Mouse (Mus musculus) neural tube, embryonic 12.5 days (tissue): ENCODE measurements at regions not wholly inside any gene's neighbourhood (a gene's known extent, or its start where the extent isn't known, plus 50 kb on each side); places are given as distances from the start of the nearest gene placed in this dataset.

Experiments used
- ATAC-seq: fragments of 200-750 bp; cut with Nextera tagmentation; 2 replicates; pipeline ENCODE4 v1.8.0; 2017; ENCODE audit warnings: low read depth, mild to moderate bottlenecking, moderate TSS enrichment, moderate library complexity; ENCODE audit not compliant: low FRiP score
- H3K27ac ChIP-seq: fragments of 300-500 bp; sonication (generic); 2 replicates; pipeline ENCODE4 v1.5.1; 2016
- H3K27me3 ChIP-seq: fragments of 300-500 bp; sonication (generic); replicated peaks from 2 replicates; pipeline ENCODE4 v1.6.1; 2016; ENCODE audit warnings: mild to moderate bottlenecking
- H3K36me3 ChIP-seq: fragments of 300-500 bp; sonication (generic); 2 replicates; pipeline ENCODE4 v1.6.1; 2016; ENCODE audit warnings: mild to moderate bottlenecking
- H3K4me1 ChIP-seq: fragments of 300-500 bp; sonication (generic); 2 replicates; pipeline ENCODE4 v1.6.1; 2016
- H3K4me2 ChIP-seq: fragments of 300-500 bp; sonication (generic); replicated peaks from 2 replicates; pipeline ENCODE4 v1.6.1; 2016; ENCODE audit warnings: mild to moderate bottlenecking
- H3K4me3 ChIP-seq: fragments of 300-500 bp; sonication (generic); 2 replicates; pipeline ENCODE4 v1.5.1; 2016
- H3K9ac ChIP-seq: fragments of 300-500 bp; sonication (generic); 2 replicates; pipeline ENCODE4 v1.6.1; 2016; ENCODE audit warnings: mild to moderate bottlenecking
- H3K9me3 ChIP-seq: fragments of 300-500 bp; sonication (generic); 2 replicates; pipeline ENCODE4 v1.6.1; 2016; ENCODE audit warnings: mild to moderate bottlenecking
- WGBS: fragments of 180-500 bp; shearing (Covaris S2); methylation state at CpG from one replicate; pipeline ENCODE4 v1.1.7; 2016; 5-methylcytosine and 5-hydroxymethylcytosine counted together

- Histone ChIP-seq H3K36me3 (no peaks in the 10 kb centered on the region), H3K4me1 (no peaks in the 10 kb centered on the region), H3K9ac (no peak overlapping the region), H3K4me3 (no peak overlapping the region), H3K4me2 (no peak overlapping the region), H3K27ac (no peak overlapping the region), H3K27me3 (no peaks in the 10 kb centered on the region), H3K9me3 (no peaks in the 10 kb centered on the region)
- ATAC-seq: no peak
- WGBS: 85% methylated on average over 10 of the region's 10 CpGs
These were observed 389.8 kb upstream of the Tshz3 start for GRCm38 (mm10) chr7:36308106-36308620.

- Histone ChIP-seq H3K9me3 (no peaks in the 10 kb centered on the region), H3K27ac (no peak overlapping the region)
- no peak for ATAC-seq
These were observed 420.6 kb upstream of the Tshz3 start for GRCm38 (mm10) chr7:36277275-36277674.

GRCm38 (mm10) chr7:36268966-36269365 lies 429.0 kb upstream of the Tshz3 start:
- Histone ChIP-seq H3K27ac (no peak overlapping the region), H3K27me3 (no peaks in the 10 kb centered on the region), H3K9ac (no peak overlapping the region), H3K4me1 (peaks cover 5% of the 10 kb centered on the region; the same call in 1 of the 2 replicates), H3K4me2 (no peak overlapping the region), H3K9me3 (no peaks in the 10 kb centered on the region), H3K4me3 (no peak overlapping the region), H3K36me3 (no peaks in the 10 kb centered on the region)
- no peak for ATAC-seq
- WGBS: 22% methylated on average over 5 of the region's 5 CpGs

More at GRCm38 (mm10) chr7:36277275-36277674, 420.6 kb upstream of the Tshz3 start:
- Histone ChIP-seq H3K4me2 (no peak overlapping the region), H3K27me3 (no peaks in the 10 kb centered on the region), H3K4me3 (no peak overlapping the region), H3K9ac (no peak overlapping the region), H3K36me3 (no peaks in the 10 kb centered on the region), H3K4me1 (no peaks in the 10 kb centered on the region)

DNA sequence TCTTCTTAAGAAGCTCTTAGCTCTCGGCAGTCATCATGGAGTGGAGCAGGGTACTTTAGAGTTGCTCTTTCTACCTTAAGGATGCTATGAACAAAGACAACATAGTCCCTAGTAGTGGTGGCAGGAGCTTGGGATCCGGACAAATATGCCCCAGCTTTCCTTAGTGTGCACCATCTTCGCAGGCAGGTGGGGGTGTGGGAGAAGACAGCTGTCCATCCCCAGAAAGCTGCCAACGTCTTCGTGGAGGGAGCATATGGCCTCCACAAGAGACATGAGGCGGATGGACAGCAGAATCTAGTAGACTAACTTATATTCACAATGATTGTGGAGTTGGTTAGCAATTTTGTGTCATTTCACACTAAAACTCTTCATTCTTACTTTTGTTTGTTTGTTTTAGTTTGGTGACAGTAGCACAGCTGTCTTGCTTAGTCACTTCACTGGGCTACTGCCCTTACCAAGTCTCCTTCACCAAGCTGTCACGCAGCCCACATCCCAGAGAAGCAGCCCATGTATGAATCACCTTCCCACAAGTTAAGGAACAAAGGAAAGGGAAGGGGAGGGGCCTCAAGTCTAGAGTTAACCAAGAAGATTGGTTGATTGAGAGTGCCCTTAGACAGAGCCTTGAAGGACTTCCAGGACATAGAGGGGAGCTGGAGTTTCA lies 432.6 kb upstream of the Tshz3 start:
- Histone ChIP-seq H3K27me3 (no peaks in the 10 kb centered on the region), H3K4me3 (no peak overlapping the region), H3K9ac (no peak overlapping the region), H3K9me3 (no peaks in the 10 kb centered on the region), H3K4me1 (peaks cover 5% of the 10 kb centered on the region; the same call in 1 of the 2 replicates), H3K36me3 (no peaks in the 10 kb centered on the region), H3K27ac (no peak overlapping the region), H3K4me2 (no peak overlapping the region)
- WGBS: 88% methylated on average over 7 of the region's 7 CpGs
- no peak for ATAC-seq

DNA sequence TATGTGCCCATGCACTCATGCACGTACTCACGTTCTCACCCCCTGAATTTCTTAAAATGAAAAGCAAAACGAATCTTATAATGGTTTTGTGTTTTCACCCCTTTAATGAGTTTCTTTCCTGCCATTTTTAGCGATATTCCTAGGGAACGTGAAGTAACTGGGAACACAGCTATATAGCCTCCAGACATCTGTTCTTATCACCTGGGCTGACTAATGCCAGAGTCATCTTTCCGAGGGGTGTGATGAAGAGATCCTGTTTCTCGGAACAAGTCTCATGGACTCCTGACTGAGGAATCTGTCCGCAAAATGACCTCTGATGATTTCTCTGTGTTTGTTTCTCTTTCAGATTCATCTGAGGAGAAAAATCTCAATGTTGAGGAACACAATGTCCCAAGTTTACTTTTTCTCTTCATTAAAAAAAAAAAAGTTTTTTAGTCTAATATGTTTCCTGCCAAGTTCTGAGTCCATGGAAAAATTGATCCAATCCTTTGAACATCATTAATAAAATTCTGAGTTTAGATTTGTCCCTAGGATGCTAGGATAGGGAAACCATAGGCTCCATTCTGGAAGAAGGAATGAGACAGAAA lies 435.7 kb upstream of the Tshz3 start:
- no peaks in the 10 kb centered on the region for H3K36me3 ChIP-seq
- no peaks in the 10 kb centered on the region for H3K27me3 ChIP-seq
- H3K4me2 ChIP-seq: no peak overlapping the region
- no peaks in the 10 kb centered on the region for H3K4me1 ChIP-seq
- 87% methylated on average over 8 of the region's 8 CpGs for WGBS
- no peak overlapping the region for H3K9ac ChIP-seq
- no peak for ATAC-seq
- no peaks in the 10 kb centered on the region for H3K9me3 ChIP-seq
- no peak overlapping the region for H3K27ac ChIP-seq
- H3K4me3 ChIP-seq: no peak overlapping the region

DNA sequence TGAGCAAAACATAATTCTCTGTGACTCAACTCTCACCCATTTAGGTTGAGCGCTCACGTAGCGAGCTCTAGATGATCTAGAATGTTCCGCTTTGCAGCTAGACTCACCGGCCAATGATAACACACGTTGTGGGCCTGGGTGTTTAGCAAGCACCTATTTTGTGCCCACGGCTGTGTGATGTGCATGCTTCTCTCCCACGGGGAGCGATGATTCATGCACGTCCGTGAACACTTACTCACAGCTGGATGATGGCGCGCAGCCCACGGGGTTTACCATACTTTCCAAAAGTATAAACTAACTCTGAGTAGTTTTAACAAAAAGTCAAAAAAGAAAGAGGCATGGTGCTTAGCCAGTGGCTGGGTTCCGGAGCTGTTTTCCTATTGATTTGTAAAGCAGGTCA lies 440.8 kb upstream of the Tshz3 start:
- Histone ChIP-seq H3K27me3 (no peaks in the 10 kb centered on the region), H3K4me3 (no peak overlapping the region), H3K36me3 (no peaks in the 10 kb centered on the region), H3K4me1 (no peaks in the 10 kb centered on the region), H3K9ac (no peak overlapping the region), H3K4me2 (no peak overlapping the region), H3K27ac (no peak overlapping the region), H3K9me3 (no peaks in the 10 kb centered on the region)
- no peak for ATAC-seq
- whole genome bisulfite sequencing: 92% methylated on average over 15 of the region's 15 CpGs

DNA sequence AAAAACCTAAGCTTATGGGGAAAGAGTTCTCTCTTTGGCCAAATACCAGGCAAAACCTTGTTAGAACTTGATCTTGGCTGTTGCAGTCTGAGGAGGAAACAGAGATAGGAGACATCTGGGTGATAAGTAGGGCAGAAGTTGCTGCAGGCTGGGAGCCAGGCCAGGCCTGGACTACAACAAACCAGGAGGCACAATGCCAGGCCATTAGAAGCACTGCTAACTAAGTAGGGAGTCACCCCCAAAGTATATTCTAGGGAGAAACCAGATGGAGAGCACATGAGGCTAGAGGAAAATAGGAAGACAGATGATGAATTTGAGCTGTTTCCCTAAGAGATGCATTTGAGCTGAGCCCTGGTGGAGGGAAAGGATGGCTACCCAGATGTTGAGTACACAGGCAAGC lies 444.6 kb upstream of the Zfp507 start:
- Histone ChIP-seq H3K36me3 (no peaks in the 10 kb centered on the region), H3K27ac (no peak overlapping the region), H3K4me1 (no peaks in the 10 kb centered on the region), H3K9me3 (no peaks in the 10 kb centered on the region), H3K9ac (no peak overlapping the region), H3K4me2 (no peak overlapping the region), H3K27me3 (no peaks in the 10 kb centered on the region), H3K4me3 (no peak overlapping the region)
- ATAC-seq: no peak

GRCm38 (mm10) chr7:36236673-36237072 lies 433.9 kb upstream of the Zfp507 start:
- Histone ChIP-seq H3K4me2 (no peak overlapping the region), H3K4me1 (no peaks in the 10 kb centered on the region), H3K27me3 (no peaks in the 10 kb centered on the region), H3K36me3 (no peaks in the 10 kb centered on the region), H3K9me3 (no peaks in the 10 kb centered on the region), H3K4me3 (no peak overlapping the region), H3K9ac (no peak overlapping the region), H3K27ac (no peak overlapping the region)
- ATAC-seq: no peak
- 92% methylated on average over 2 of the region's 2 CpGs for WGBS

DNA sequence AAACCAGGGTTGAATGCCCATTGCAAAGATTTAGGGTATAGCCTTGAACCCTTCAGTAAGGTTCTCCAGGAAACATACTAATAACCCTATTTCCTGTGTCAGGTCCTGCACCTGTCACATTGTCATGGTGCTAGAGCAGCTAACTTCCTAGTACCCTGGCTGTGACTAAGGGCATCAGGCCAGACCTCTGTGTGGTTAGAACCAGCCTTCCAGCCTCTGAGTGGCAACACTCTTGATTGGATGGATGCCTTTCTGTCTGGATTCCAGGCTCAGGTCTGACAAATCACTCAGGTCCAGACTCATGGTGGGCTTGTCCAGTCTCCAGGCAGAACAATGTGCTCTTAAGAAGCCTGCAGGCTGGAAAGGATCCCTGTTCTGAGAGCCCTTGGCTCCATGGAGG lies 426.2 kb upstream of the Zfp507 start:
- H3K4me2 ChIP-seq: no peak overlapping the region
- ATAC-seq: no peak
- H3K9ac ChIP-seq: no peak overlapping the region
- H3K4me3 ChIP-seq: no peak overlapping the region
- H3K9me3 ChIP-seq: no peaks in the 10 kb centered on the region
- no peaks in the 10 kb centered on the region for H3K27me3 ChIP-seq
- no peaks in the 10 kb centered on the region for H3K36me3 ChIP-seq
- no peaks in the 10 kb centered on the region for H3K4me1 ChIP-seq
- H3K27ac ChIP-seq: no peak overlapping the region

GRCm38 (mm10) chr7:36224416-36224815 lies 421.6 kb upstream of the Zfp507 start:
- Histone ChIP-seq H3K9me3 (no peaks in the 10 kb centered on the region), H3K36me3 (no peaks in the 10 kb centered on the region), H3K9ac (no peak overlapping the region), H3K27me3 (no peaks in the 10 kb centered on the region), H3K4me3 (no peak overlapping the region), H3K4me2 (no peak overlapping the region), H3K4me1 (no peaks in the 10 kb centered on the region), H3K27ac (no peak overlapping the region)
- 91% methylated on average over 8 of the region's 8 CpGs for WGBS
- ATAC-seq: no peak

DNA sequence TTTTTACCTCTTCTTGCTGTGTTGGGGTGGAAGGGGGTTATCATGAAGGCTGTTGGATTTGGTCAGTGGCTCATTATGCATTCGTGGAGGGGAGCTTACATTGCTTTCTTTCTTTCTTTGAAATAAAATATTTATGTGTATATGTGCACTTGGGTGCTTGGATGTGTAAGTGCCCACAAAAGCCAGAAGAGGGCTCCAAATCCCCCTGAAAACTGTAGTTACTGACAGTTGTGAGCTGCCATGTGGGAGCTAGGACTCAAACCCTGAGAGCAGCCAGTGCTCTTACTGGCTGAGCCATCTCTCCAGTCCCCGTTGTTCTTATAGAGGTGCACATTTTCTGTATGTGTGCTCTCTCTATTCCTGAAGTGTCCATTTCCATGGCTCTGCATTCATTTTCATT lies 415.6 kb upstream of the Zfp507 start:
- 55% methylated on average over 2 of the region's 2 CpGs for WGBS
- no peak for ATAC-seq

DNA sequence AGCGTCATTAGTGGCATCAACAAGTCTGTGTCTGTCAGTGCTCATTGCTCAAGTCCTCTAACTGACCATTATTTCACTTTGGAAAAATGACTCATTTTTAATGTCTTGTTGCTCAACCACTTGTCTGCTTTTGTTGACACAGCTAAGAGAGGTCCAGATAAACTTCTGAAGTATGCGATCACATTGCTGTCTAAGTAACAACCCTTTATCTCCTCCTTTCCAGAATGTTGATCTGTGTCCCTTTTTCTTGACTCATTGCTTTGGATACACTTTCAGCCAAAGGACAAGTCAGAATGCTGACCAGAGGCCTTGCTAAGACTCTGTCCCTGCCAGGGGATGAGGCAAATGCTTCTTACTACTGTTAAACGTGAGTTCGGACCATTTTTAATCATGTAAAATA lies 407.2 kb upstream of the Zfp507 start:
- no peak for ATAC-seq
- H3K27me3 ChIP-seq: no peaks in the 10 kb centered on the region
- no peak overlapping the region for H3K4me3 ChIP-seq
- 94% methylated on average over 4 of the region's 4 CpGs for WGBS
- no peaks in the 10 kb centered on the region for H3K9me3 ChIP-seq
- H3K27ac ChIP-seq: no peak overlapping the region
- H3K36me3 ChIP-seq: no peaks in the 10 kb centered on the region
- H3K4me2 ChIP-seq: no peak overlapping the region
- H3K9ac ChIP-seq: no peak overlapping the region
- no peaks in the 10 kb centered on the region for H3K4me1 ChIP-seq

More for the DNA sequence above, 415.6 kb upstream of the Zfp507 start:
- no peak overlapping the region for H3K9ac ChIP-seq
- no peaks in the 10 kb centered on the region for H3K27me3 ChIP-seq
- no peaks in the 10 kb centered on the region for H3K9me3 ChIP-seq
- H3K4me2 ChIP-seq: no peak overlapping the region
- H3K4me3 ChIP-seq: no peak overlapping the region
- no peak overlapping the region for H3K27ac ChIP-seq
- H3K4me1 ChIP-seq: no peaks in the 10 kb centered on the region
- H3K36me3 ChIP-seq: no peaks in the 10 kb centered on the region
